Mouse (Mus musculus) CH12.LX (cell line): ENCODE measurements around the gene Slc2a4. TPM values are rescaled to one million over a fixed set of nuclear protein-coding genes. Genes with fewer than 3 reads are reported as not detected.

Experiments
- DNase-seq: peaks from one replicate; pipeline ENCODE4 v3.0.0-alpha.2; 2013; ENCODE audit errors: extremely low read depth
- H3K27ac ChIP-seq: 2 replicates; pipeline ENCODE4 v1.5.1; 2012; ENCODE audit warnings: low read depth, mild to moderate bottlenecking, control low read depth, moderate library complexity; ENCODE audit not compliant: insufficient read depth
- H3K27me3 ChIP-seq: replicated peaks from 2 replicates; pipeline ENCODE3; 2012; ENCODE audit warnings: inconsistent platforms
- H3K36me3 ChIP-seq, 2 experiments: replicated peaks in 1 of 2; 2 replicates each; pipeline versions ENCODE3 to v1.6.1; 2012; ENCODE audit warnings: inconsistent platforms in 1 of 2, low read length in 1 of 2, mild to moderate bottlenecking in 1 of 2, mixed read lengths in 1 of 2, moderate library complexity in 1 of 2; ENCODE audit not compliant: control insufficient read depth in 1 of 2, insufficient read depth in 1 of 2
- H3K4me1 ChIP-seq, 2 experiments: 2 replicates each; pipeline ENCODE4 v1.6.1; 2012; ENCODE audit warnings: inconsistent platforms in 1 of 2, moderate library complexity in 1 of 2; ENCODE audit not compliant: insufficient read depth in 2 of 2, control insufficient read depth in 1 of 2
- H3K4me2 ChIP-seq: 2 replicates; pipeline ENCODE4 v1.6.1; 2012; ENCODE audit warnings: low read depth, mild to moderate bottlenecking, control low read depth; ENCODE audit not compliant: poor library complexity, insufficient read depth, severe bottlenecking
- H3K4me3 ChIP-seq, 3 experiments: fragments of 150-350 bp in 1 of 3; sonication (generic) in 1 of 3; replicated peaks in 1 of 3; 2 replicates each; pipeline versions ENCODE3 to v1.5.1; 2011 to 2012; ENCODE audit warnings: low read depth in 2 of 3, low read length in 2 of 3, mild to moderate bottlenecking in 2 of 3, moderate library complexity in 2 of 3, control low read depth in 1 of 3, improper control_type of control experiment in 1 of 3, inconsistent platforms in 1 of 3, mixed read lengths in 1 of 3; ENCODE audit not compliant: poor library complexity in 1 of 3
- H3K79me2 ChIP-seq: replicated peaks from 2 replicates; pipeline ENCODE4 v1.6.1; 2012; ENCODE audit warnings: mild to moderate bottlenecking, moderate library complexity; ENCODE audit not compliant: control insufficient read depth, poor library complexity, insufficient read depth, severe bottlenecking; ENCODE audit errors: extremely low read depth
- H3K9ac ChIP-seq: 2 replicates; pipeline ENCODE4 v1.6.1; 2012; ENCODE audit warnings: low read depth, mild to moderate bottlenecking, control low read depth, moderate library complexity; ENCODE audit not compliant: insufficient read depth
- H3K9me3 ChIP-seq: replicated peaks from 2 replicates; pipeline ENCODE3; 2012; ENCODE audit warnings: low read length, inconsistent platforms, mixed read lengths
- BHLHE40 ChIP-seq: IDR thresholded peaks from 2 replicates; pipeline ENCODE4 v1.6.1; 2011; ENCODE audit warnings: mild to moderate bottlenecking, low read depth, low read length, improper control_type of control experiment
- CHD1 ChIP-seq: IDR thresholded peaks from 2 replicates; pipeline ENCODE4 v1.6.1; 2012; ENCODE audit warnings: low read depth, low read length, improper control_type of control experiment, inconsistent platforms
- CHD2 ChIP-seq: IDR thresholded peaks from 2 replicates; pipeline ENCODE4 v1.6.1; 2011; ENCODE audit warnings: low read length, improper control_type of control experiment
- EP300 ChIP-seq: IDR thresholded peaks from 2 replicates; pipeline ENCODE4 v1.6.1; 2011; ENCODE audit warnings: low read length, improper control_type of control experiment
- ETS1 ChIP-seq: conservative IDR thresholded peaks from 2 replicates; pipeline ENCODE4 v1.6.1; 2012; ENCODE audit warnings: low read depth, mild to moderate bottlenecking, inconsistent platforms, low read length, improper control_type of control experiment, moderate library complexity
- GABPA ChIP-seq: IDR thresholded peaks from 2 replicates; pipeline ENCODE4 v1.6.1; 2012; ENCODE audit warnings: low read depth, low read length, improper control_type of control experiment, inconsistent platforms; ENCODE audit not compliant: insufficient replicate concordance
- HCFC1 ChIP-seq: IDR thresholded peaks from 2 replicates; pipeline ENCODE4 v1.6.1; 2012; ENCODE audit warnings: low read depth, mild to moderate bottlenecking, inconsistent platforms, low read length, improper control_type of control experiment
- IRF4 ChIP-seq: IDR thresholded peaks from 2 replicates; pipeline ENCODE4 v1.6.1; 2014; ENCODE audit warnings: low read depth, mild to moderate bottlenecking, inconsistent platforms, low read length, improper control_type of control experiment
- JUN ChIP-seq: IDR thresholded peaks from 2 replicates; pipeline ENCODE4 v1.6.1; 2011; ENCODE audit warnings: low read depth, mild to moderate bottlenecking, low read length, improper control_type of control experiment, moderate library complexity; ENCODE audit not compliant: insufficient read depth
- KAT2A ChIP-seq: IDR thresholded peaks from 2 replicates; pipeline ENCODE4 v1.6.1; 2012; ENCODE audit warnings: low read length, improper control_type of control experiment, inconsistent platforms; ENCODE audit not compliant: insufficient replicate concordance
- NELFE ChIP-seq: IDR thresholded peaks from 2 replicates; pipeline ENCODE4 v1.6.1; 2011; ENCODE audit warnings: low read depth, low read length, improper control_type of control experiment
- NRF1 ChIP-seq: IDR thresholded peaks from 2 replicates; pipeline ENCODE4 v1.6.1; 2014; ENCODE audit warnings: low read depth, mild to moderate bottlenecking, inconsistent platforms, low read length, improper control_type of control experiment, moderate library complexity
- PAX5 ChIP-seq: IDR thresholded peaks from 2 replicates; pipeline ENCODE4 v1.6.1; 2012; ENCODE audit warnings: low read length, inconsistent platforms, mixed read lengths
- POLR2A ChIP-seq: IDR thresholded peaks from 2 replicates; pipeline ENCODE4 v1.6.1; 2011; ENCODE audit warnings: low read depth, mild to moderate bottlenecking, improper control_type of control experiment, low read length
- POLR2AphosphoS2 ChIP-seq: IDR thresholded peaks from 2 replicates; pipeline ENCODE4 v1.6.1; 2011; ENCODE audit warnings: low read depth, low read length, improper control_type of control experiment
- RAD21 ChIP-seq: IDR thresholded peaks from 2 replicates; pipeline ENCODE4 v1.6.1; 2011; ENCODE audit warnings: low read depth, mild to moderate bottlenecking, low read length, improper control_type of control experiment, moderate library complexity
- SIN3A ChIP-seq: IDR thresholded peaks from 2 replicates; pipeline ENCODE4 v1.6.1; 2012; ENCODE audit warnings: low read length, improper control_type of control experiment, inconsistent platforms
- SMC3 ChIP-seq: IDR thresholded peaks from 2 replicates; pipeline ENCODE4 v1.6.1; 2011; ENCODE audit warnings: low read depth, low read length, improper control_type of control experiment
- TBP ChIP-seq: conservative IDR thresholded peaks from 2 replicates; pipeline ENCODE4 v1.6.1; 2011; ENCODE audit warnings: low read depth, low read length, improper control_type of control experiment
- TCF12 ChIP-seq: IDR thresholded peaks from 2 replicates; pipeline ENCODE4 v1.6.1; 2014; ENCODE audit warnings: low read depth, mild to moderate bottlenecking, inconsistent platforms, low read length, improper control_type of control experiment
- UBTF ChIP-seq: IDR thresholded peaks from 2 replicates; pipeline ENCODE4 v1.6.1; 2012; ENCODE audit warnings: low read depth, mild to moderate bottlenecking, inconsistent platforms, low read length, improper control_type of control experiment, moderate library complexity
- USF1 ChIP-seq: IDR thresholded peaks from 2 replicates; pipeline ENCODE4 v1.6.1; 2014; ENCODE audit warnings: low read depth, mild to moderate bottlenecking, inconsistent platforms, low read length, improper control_type of control experiment
- ZC3H11A ChIP-seq: IDR thresholded peaks from 2 replicates; pipeline ENCODE4 v1.6.1; 2012; ENCODE audit warnings: low read depth, mild to moderate bottlenecking, inconsistent platforms, low read length, improper control_type of control experiment
- ZKSCAN1 ChIP-seq: IDR thresholded peaks from 2 replicates; pipeline ENCODE4 v1.6.1; 2012; ENCODE audit warnings: low read depth, inconsistent platforms, low read length, improper control_type of control experiment, borderline replicate concordance
- dilution Hi-C: fragments of 300-500 bp; cut with MboI; formaldehyde crosslinking; loops from 2 replicates; pipeline ENCODE4 v1.14.3; 2020; ENCODE audit warnings: low sequenced_read_pairs; ENCODE audit not compliant: extremely low pct_unique_long_range_greater_than_20kb, extremely low pct_ligation_motif_present
- in situ Hi-C: fragments of 300-500 bp; cut with MboI; formaldehyde crosslinking; loops from 3 replicates; pipeline ENCODE4 v1.14.3; 2019; ENCODE audit warnings: low sequenced_read_pairs, low pct_ligation_motif_present, low pct_unique_long_range_greater_than_20kb, mixed read lengths
- polyA plus RNA-seq: library from polyadenylated mRNA; unstranded; fragments of >175 nt; gene quantifications from 2 replicates; pipeline ENCODE4 v1.2.1, GENCODE M21; 2012; ENCODE audit warnings: low read depth; ENCODE audit not compliant: insufficient read length
- total RNA-seq, 2 experiments: library from RNA; depleted of rRNA; stranded (reverse); fragments of 300-350 nt in 1 of 2; fragments of >200 nt in 1 of 2; gene quantifications; 2 replicates each; pipeline ENCODE4 v1.2.3; 2012 to 2014

Gene Slc2a4
- total and polyA plus RNA-seq, 3 experiments: 2.3 to 3.8 (median 2.6) TPM

GRCm38 (mm10) chr11:69937834-69938233 lies 10.2 kb downstream of the Slc2a4 start:
- dilution Hi-C loops: no loop called here

GRCm38 (mm10) chr11:69937385-69937784 lies 10.6 kb downstream of the Slc2a4 start:
- no peaks in the 10 kb centered on the region for H3K79me2 ChIP-seq
- H3K27ac ChIP-seq: no peak overlapping the region
- TF ChIP-seq JUN (no peak), POLR2AphosphoS2 (no peak), NELFE (no peak), USF1 (no peak), CHD1 (no peak), SIN3A (no peak), GABPA (no peak), BHLHE40 (no peak), TBP (no peak), ETS1 (no peak), POLR2A (no peak), UBTF (no peak), PAX5 (no peak), ZC3H11A (no peak), KAT2A (no peak)
- TF ChIP-seq, all 38 proteins: peak for 0
- H3K4me2 ChIP-seq: no peak overlapping the region
- H3K36me3 ChIP-seq: no peaks in the 10 kb centered on the region
- peaks cover 0 to 39% of the 10 kb centered on the region in 2 experiments; a peak in 3 of 4 replicates for H3K4me1 ChIP-seq
- dilution Hi-C loops: no loop called here
- H3K9me3 ChIP-seq: no peaks in the 10 kb centered on the region
- H3K27me3 ChIP-seq: peaks cover 65% of the 10 kb centered on the region
- no peak overlapping the region for H3K4me3 ChIP-seq
- in situ Hi-C loops: no loop called here
- no peak overlapping the region for H3K9ac ChIP-seq
- no peak for DNase-seq

More at GRCm38 (mm10) chr11:69937834-69938233, 10.2 kb downstream of the Slc2a4 start:
- Histone ChIP-seq H3K27me3 (peaks cover 65% of the 10 kb centered on the region), H3K4me1 (peaks cover 0 to 36% of the 10 kb centered on the region in 2 experiments; a peak in 3 of 4 replicates), H3K4me2 (no peak overlapping the region), H3K9me3 (no peaks in the 10 kb centered on the region), H3K9ac (no peak overlapping the region), H3K4me3 (no peak overlapping the region), H3K27ac (no peak overlapping the region), H3K79me2 (no peaks in the 10 kb centered on the region), H3K36me3 (peaks cover 0 to 2% of the 10 kb centered on the region in 2 experiments)
- in situ Hi-C loops: no loop called here
- no peak for DNase-seq
- TF ChIP-seq GABPA: no peak
- no peak for TF ChIP-seq USF1
- TF ChIP-seq EP300: no peak
- no peak for TF ChIP-seq BHLHE40
- no peak for TF ChIP-seq TCF12
- TF ChIP-seq NELFE: no peak
- no peak for TF ChIP-seq RAD21
- TF ChIP-seq ZKSCAN1: no peak
- TF ChIP-seq ETS1: no peak
- no peak for TF ChIP-seq IRF4
- no peak for TF ChIP-seq HCFC1
- no peak for TF ChIP-seq NRF1
- no peak for TF ChIP-seq SMC3
- TF ChIP-seq PAX5: no peak
- TF ChIP-seq UBTF: no peak
- no peak for TF ChIP-seq ZC3H11A
- TF ChIP-seq CHD2: no peak
- TF ChIP-seq SIN3A: no peak
